Mouse (Mus musculus): ENCODE data around the gene Dmac2. TPM values are rescaled to one million over a fixed set of nuclear protein-coding genes. Genes with fewer than 3 reads are reported as not detected.

Gene Dmac2
- polyA plus RNA-seq, 1 experiment from 2014 or later = 37.8 TPM

DNA sequence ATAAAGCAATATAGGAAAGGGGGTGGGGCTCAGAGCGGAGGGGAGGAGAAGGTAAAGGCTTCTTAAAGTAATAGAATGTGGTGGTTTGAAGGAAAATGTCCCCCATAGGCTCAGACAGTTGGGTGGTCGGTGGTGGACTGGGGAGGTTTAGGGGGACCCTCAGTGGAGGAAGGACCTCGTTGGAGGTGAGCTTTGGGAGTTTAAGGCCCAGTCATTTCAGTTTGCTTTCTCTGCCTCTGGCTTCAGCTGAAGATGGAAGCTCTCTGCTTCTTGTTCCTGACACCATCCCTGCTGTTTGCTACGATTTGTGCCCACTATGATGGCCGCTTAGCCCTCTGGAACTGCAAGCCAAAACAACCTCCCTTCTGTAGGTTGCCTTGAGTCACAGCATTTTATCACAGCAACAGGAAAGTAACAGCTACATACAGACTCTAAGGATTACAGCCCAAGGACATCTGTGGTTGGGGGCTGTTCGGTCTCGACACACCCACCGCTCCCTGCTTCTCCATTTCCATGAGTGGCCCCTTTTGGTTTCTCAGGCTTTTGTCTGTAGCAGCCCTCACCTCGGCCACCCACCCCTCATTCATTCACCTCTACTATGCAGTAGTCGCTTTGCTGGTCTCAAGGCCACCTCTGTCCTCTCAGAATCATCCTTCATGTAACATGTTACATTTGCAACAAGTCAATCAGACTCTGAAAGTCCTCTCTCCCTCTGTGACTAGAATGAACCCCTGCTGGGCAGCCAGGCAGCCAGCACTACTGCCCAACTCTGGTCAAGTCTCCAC, 1.6 kb upstream of the Dmac2 start:
- Histone ChIP-seq H3K4me3 (replicated peaks) (no peak overlapping the region), H3K27me3 (no peaks in the 10 kb centered on the region), H3K9me3 (no peaks in the 10 kb centered on the region), H3K4me1 (replicated peaks) (peaks cover 7% of the 10 kb centered on the region; the same call in 1 of the 2 replicates), H3K9ac (replicated peaks) (no peak overlapping the region), H3K36me3 (peaks cover 17% of the 10 kb centered on the region; the same call in 1 of the 2 replicates), H3K27ac (no peak overlapping the region), H3K4me2 (no peak overlapping the region)
- ATAC-seq (ENCODE audit: insufficient number of reproducible peaks, insufficient read depth, low FRiP score, low TSS enrichment, low read depth) = no peak
- WGBS = 81% methylated on average over 10 of the region's 10 CpGs

DNA sequence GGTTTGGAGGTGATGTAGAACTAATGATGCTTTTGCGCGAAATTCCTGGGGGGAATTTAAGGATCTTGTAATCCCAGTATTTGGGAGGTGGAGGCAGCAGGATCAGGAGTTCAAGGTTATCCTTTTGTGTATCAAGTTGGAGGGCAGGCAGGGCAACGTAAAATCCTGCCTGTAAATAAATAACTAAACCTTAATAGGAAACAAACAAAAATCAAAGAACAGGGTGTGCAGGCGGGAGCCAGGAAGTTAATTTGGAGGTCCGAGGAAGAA, 443 bp downstream of the Dmac2 start:
- H3K9me3 ChIP-seq = no peaks in the 10 kb centered on the region
- H3K36me3 ChIP-seq = peaks cover 38% of the 10 kb centered on the region; the same call in 1 of the 2 replicates
- peak overlapping the region; percentile 65 for H3K4me3 ChIP-seq (replicated peaks)
- 16% methylated on average over 5 of the region's 5 CpGs for WGBS
- H3K9ac ChIP-seq (replicated peaks) = peak overlapping the region; percentile 56
- H3K27me3 ChIP-seq = no peaks in the 10 kb centered on the region
- ATAC-seq (ENCODE audit: insufficient number of reproducible peaks, insufficient read depth, low FRiP score, low TSS enrichment, low read depth) = no peak
- H3K4me1 ChIP-seq (replicated peaks) = peaks cover 7% of the 10 kb centered on the region; the same call in 1 of the 2 replicates
- H3K27ac ChIP-seq = no peak overlapping the region
- peak overlapping the region; percentile 63 for H3K4me2 ChIP-seq

DNA sequence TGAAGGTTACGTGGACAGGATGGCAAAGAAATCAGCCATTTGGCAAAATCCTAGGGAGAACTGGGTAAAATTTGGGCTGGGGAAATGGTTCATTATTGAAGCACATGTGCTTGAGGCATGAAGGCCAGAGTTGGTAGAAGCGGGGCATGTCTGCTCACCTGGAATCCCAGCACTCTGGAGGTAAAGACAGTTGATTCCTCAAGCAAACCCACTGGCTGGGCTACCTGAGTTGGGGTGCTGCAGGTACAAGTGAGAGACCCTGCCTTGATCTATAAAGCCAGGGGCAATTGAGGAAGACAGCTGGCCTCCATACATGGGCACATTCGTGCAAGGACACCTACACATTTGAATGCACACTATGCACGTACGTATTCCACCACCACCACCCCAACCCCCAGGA, 887 bp downstream of the Dmac2 start:
- Histone ChIP-seq H3K4me1 (replicated peaks) (peaks cover 7% of the 10 kb centered on the region; the same call in 1 of the 2 replicates), H3K36me3 (peaks cover 43% of the 10 kb centered on the region), H3K4me2 (peak overlapping the region; percentile 63), H3K27ac (no peak overlapping the region), H3K9me3 (no peaks in the 10 kb centered on the region), H3K9ac (replicated peaks) (no peak overlapping the region), H3K27me3 (no peaks in the 10 kb centered on the region), H3K4me3 (replicated peaks) (peak overlapping the region; percentile 65)
- ATAC-seq (ENCODE audit: insufficient number of reproducible peaks, insufficient read depth, low FRiP score, low TSS enrichment, low read depth) = no peak
- 92% methylated on average over 5 of the region's 5 CpGs for WGBS

DNA sequence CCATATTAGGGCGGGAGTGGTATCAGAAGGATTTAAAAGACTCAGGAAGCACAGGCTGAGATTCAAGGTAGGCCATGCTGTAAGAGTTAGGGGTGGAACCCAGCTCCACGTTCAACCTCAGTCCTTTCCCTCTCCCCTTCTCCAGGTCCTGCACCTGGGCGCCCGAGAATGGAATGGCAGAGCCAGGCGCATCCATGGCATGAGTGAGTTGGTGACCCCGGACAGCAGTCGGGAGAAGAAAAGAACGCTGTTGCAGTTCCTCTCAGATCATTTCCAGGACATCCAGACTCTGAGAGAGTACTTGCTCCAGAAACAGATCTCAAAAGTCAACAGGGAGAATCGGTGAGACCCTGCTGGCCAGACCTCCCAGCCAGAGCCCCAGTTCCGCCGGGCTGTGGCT, 1.5 kb downstream of the Dmac2 start:
- Histone ChIP-seq H3K27me3 (no peaks in the 10 kb centered on the region), H3K9ac (replicated peaks) (no peak overlapping the region), H3K9me3 (no peaks in the 10 kb centered on the region), H3K4me2 (no peak overlapping the region), H3K4me1 (replicated peaks) (peaks cover 7% of the 10 kb centered on the region; the same call in 1 of the 2 replicates), H3K4me3 (replicated peaks) (no peak overlapping the region), H3K27ac (no peak overlapping the region), H3K36me3 (peaks cover 49% of the 10 kb centered on the region)
- ATAC-seq (ENCODE audit: insufficient number of reproducible peaks, insufficient read depth, low FRiP score, low TSS enrichment, low read depth) = no peak
- WGBS = 94% methylated on average over 11 of the region's 11 CpGs

GRCm38 (mm10) chr7:25623857-25624370, 4.7 kb downstream of the Dmac2 start:
- no peak for ATAC-seq (ENCODE audit: insufficient number of reproducible peaks, insufficient read depth, low FRiP score, low TSS enrichment, low read depth)
- Histone ChIP-seq H3K27ac (no peak overlapping the region), H3K36me3 (peaks cover 51% of the 10 kb centered on the region), H3K27me3 (peaks cover 21% of the 10 kb centered on the region), H3K9me3 (no peaks in the 10 kb centered on the region), H3K4me1 (replicated peaks) (peaks cover 26% of the 10 kb centered on the region), H3K4me2 (no peak overlapping the region), H3K4me3 (replicated peaks) (no peak overlapping the region), H3K9ac (replicated peaks) (no peak overlapping the region)
- WGBS = 88% methylated on average over 11 of the region's 11 CpGs

GRCm38 (mm10) chr7:25624851-25625250, 5.6 kb downstream of the Dmac2 start:
- Histone ChIP-seq H3K4me1 (replicated peaks) (peaks cover 24% of the 10 kb centered on the region), H3K27ac (no peak overlapping the region), H3K9me3 (no peaks in the 10 kb centered on the region), H3K27me3 (peaks cover 26% of the 10 kb centered on the region), H3K4me3 (replicated peaks) (no peak overlapping the region), H3K4me2 (no peak overlapping the region), H3K36me3 (peaks cover 59% of the 10 kb centered on the region), H3K9ac (replicated peaks) (no peak overlapping the region)
- WGBS = 75% methylated on average over 5 of the region's 5 CpGs
- ATAC-seq (ENCODE audit: insufficient number of reproducible peaks, insufficient read depth, low FRiP score, low TSS enrichment, low read depth) = no peak

DNA sequence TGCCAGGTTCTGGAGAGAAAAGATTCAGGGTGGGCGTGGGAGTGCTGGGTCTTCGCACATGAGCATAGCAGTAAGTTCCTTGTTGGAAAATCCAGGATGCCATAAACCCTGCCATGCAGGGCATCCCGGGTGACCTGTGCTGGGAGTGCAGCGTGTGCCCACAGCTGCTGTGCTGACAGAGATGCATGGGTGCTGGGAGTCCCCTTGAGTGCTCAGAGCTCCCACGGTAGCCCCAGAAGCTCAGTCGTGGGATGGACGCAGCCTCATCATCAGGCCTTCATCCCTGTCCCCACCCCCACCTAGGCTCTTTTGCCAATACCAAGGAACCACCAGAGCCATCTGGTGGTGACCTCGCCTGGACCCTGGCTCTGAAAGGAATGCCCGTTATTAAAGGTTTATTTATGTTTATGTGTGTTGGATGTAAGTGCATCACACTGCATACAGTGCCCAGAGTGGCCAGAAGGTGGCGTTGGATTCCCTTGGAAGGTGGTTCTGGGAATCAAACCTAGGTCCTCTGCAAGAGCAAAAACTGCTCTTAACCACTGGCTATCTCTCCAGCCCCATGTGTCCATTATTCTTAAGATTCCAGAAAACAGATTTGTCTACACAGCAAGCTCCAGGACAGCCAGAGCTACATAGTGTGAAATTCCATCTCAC, 6.5 kb downstream of the Dmac2 start:
- peaks cover 19% of the 10 kb centered on the region for H3K4me1 ChIP-seq (replicated peaks)
- no peak overlapping the region for H3K27ac ChIP-seq
- no peak overlapping the region for H3K4me3 ChIP-seq (replicated peaks)
- H3K9ac ChIP-seq (replicated peaks) = no peak overlapping the region
- no peak for ATAC-seq (ENCODE audit: insufficient number of reproducible peaks, insufficient read depth, low FRiP score, low TSS enrichment, low read depth)
- peaks cover 68% of the 10 kb centered on the region for H3K36me3 ChIP-seq
- H3K4me2 ChIP-seq = no peak overlapping the region
- H3K9me3 ChIP-seq = no peaks in the 10 kb centered on the region
- WGBS = 74% methylated on average over 10 of the region's 10 CpGs
- peaks cover 26% of the 10 kb centered on the region for H3K27me3 ChIP-seq

DNA sequence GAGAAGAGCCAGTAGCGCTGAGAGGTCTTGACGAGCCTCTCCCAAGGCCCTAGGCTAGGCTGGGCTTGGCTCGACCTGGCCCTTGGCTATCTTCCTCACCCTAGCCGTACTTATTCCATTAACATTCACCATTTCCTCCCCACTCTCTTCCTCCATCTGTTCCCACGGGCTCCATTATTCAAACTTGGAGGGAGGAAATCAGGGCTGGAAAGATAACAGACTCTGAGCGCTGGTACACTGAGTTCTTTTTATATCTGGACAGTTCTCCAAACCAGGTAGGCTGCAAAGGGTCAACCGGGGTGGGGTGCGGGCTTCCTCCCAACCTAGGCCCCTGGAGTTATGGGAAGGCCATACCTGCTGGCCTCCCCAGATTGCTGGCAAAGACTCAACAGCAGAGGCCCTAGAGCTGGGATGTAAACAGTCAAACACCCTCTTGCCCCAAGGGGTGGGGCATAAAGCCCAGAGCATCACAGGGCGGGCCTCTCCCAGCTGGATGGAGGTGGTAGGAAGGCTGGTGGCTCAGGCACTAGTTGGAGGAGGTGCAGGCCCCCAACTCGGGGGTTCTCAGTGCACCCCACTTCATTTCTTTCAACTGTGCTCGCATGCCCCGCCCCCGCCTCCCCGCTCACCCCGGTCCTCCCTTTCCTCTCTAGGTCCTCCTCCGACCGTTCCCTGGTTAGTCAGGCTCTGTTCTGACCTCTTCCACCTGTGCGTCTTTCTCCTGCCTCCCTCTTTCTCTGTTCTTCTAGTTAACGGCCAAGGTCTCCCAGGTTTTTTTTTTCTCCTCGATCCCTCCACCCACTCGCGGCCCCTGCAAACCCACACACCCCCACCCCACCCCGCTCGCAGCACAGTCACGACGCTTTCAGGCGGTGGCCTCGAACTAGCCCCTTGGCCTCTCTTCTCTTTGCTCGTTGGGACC, 7.6 kb downstream of the Dmac2 start, which contains the start of gene B3gnt8:
B3gnt8 (plus strand) TSS at position 146 of the 922 bp plus-strand sequence.
- Histone ChIP-seq H3K4me1 (replicated peaks) (peaks cover 19% of the 10 kb centered on the region), H3K9ac (replicated peaks) (peak within 1 kb of the TSS; percentile 56), H3K27ac (no peak within 1 kb of the TSS), H3K4me2 (peak within 1 kb of the TSS; percentile 63), H3K27me3 (peaks cover 26% of the 10 kb centered on the region), H3K9me3 (no peaks in the 10 kb centered on the region), H3K4me3 (replicated peaks) (peak within 1 kb of the TSS; percentile 40), H3K36me3 (peaks cover 68% of the 10 kb centered on the region)
- WGBS = 19% methylated on average over 29 of the region's 29 CpGs
- peak; percentile 22; the same call in 1 of the 2 replicates for ATAC-seq (ENCODE audit: insufficient number of reproducible peaks, insufficient read depth, low FRiP score, low TSS enrichment, low read depth)

DNA sequence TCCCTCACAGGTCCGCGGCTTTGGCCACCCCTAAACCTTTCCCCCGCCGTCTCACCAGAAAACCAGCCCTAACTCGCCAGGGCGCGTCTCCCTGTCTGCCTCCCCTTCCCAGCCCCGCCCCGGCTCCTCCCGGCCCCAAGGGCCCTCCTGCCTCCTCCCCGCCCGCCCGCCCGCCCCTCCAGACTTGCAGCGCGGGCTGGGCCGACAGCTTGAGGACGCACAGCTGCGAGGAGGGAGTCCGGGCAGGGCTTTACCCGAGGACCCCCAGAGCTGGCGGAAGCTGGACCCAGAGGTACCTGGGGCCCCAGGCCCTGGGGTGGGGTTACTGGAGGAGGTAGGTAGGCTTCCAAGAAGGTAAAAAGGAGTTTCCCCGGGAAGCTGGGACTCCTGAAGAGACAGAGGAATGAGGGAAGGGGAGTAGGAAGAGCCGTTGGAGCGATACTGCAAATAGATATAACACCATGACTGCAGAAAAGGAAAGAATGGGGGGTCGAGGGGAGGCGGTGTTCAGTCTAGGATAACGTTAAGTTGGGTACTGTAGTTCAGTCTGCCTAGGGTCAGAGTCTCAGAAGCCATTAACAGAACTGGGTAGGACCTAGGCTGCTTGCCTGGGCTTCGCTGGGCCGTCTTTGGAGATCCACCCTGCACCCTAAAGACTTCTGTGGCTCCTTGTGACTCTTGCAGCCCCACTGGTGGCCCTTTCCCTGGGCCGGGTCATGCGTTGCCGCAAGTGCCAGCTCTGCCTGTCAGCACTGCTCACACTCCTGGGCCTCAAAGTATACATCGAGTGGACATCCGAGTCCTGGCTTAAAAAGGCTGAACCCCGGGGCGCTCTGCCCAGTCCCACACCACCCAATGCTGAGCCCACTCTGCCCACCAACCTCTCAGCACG, 8.5 kb downstream of the Dmac2 start:
- 18% methylated on average over 37 of the region's 38 CpGs for WGBS
- H3K4me1 ChIP-seq (replicated peaks) = peaks cover 19% of the 10 kb centered on the region
- peak overlapping the region; percentile 56 for H3K9ac ChIP-seq (replicated peaks)
- H3K27ac ChIP-seq = no peak overlapping the region
- H3K36me3 ChIP-seq = peaks cover 68% of the 10 kb centered on the region
- ATAC-seq (ENCODE audit: insufficient number of reproducible peaks, insufficient read depth, low FRiP score, low TSS enrichment, low read depth) = peak; percentile 43; the same call in 1 of the 2 replicates
- H3K27me3 ChIP-seq = peaks cover 26% of the 10 kb centered on the region
- H3K9me3 ChIP-seq = no peaks in the 10 kb centered on the region
- H3K4me2 ChIP-seq = peak overlapping the region; percentile 63
- peak overlapping the region; percentile 40 for H3K4me3 ChIP-seq (replicated peaks)

DNA sequence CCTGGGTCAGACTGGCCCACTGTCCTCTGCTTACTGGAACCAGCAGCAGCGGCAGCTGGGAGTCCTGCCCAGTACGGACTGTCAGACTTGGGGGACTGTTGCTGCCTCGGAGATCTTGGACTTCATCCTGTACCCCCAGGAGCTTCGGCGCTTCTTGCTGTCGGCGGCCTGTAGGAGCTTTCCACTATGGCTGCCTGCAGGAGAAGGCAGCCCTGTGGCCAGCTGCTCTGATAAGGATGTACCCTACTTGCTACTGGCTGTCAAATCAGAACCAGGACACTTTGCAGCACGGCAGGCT, 9.1 kb downstream of the Dmac2 start:
- Histone ChIP-seq H3K36me3 (peaks cover 68% of the 10 kb centered on the region), H3K9me3 (no peaks in the 10 kb centered on the region), H3K4me2 (peak overlapping the region; percentile 63), H3K4me1 (replicated peaks) (peaks cover 19% of the 10 kb centered on the region), H3K9ac (replicated peaks) (no peak overlapping the region; the same call in 1 of the 2 replicates), H3K4me3 (replicated peaks) (no peak overlapping the region; the same call in 1 of the 2 replicates), H3K27me3 (peaks cover 26% of the 10 kb centered on the region), H3K27ac (no peak overlapping the region)
- no peak for ATAC-seq (ENCODE audit: insufficient number of reproducible peaks, insufficient read depth, low FRiP score, low TSS enrichment, low read depth)
- 62% methylated on average over 8 of the region's 8 CpGs for WGBS
